Mouse (Mus musculus): ENCODE measurements around the gene Palld. TPM values are rescaled to one million over a fixed set of nuclear protein-coding genes. Genes with fewer than 3 reads are reported as not detected.

The Palld gene
- polyA plus RNA-seq, 1 experiment from 2014 or later: 64.6 TPM

GRCm38 (mm10) chr8:61760190-61760578 lies 142.3 kb downstream of the Palld start:
- peak; percentile 67 for ATAC-seq (ENCODE audit: low FRiP score)
- Histone ChIP-seq H3K27me3 (no peaks in the 10 kb centered on the region), H3K4me1 (peaks cover 24% of the 10 kb centered on the region), H3K36me3 (peaks cover 3% of the 10 kb centered on the region; the same call in 1 of the 2 replicates), H3K9me3 (replicated peaks) (no peaks in the 10 kb centered on the region), H3K27ac (peak overlapping the region; percentile 82), H3K9ac (peak overlapping the region; percentile 76), H3K4me2 (replicated peaks) (peak overlapping the region; percentile 79), H3K4me3 (peak overlapping the region; percentile 69)
- 11% methylated on average over 8 of the region's 8 CpGs for WGBS

- 1% methylated on average over 43 of the region's 44 CpGs for WGBS
- ATAC-seq (ENCODE audit: low FRiP score): peak; percentile 91
- Histone ChIP-seq H3K9ac (peak overlapping the region; percentile 76), H3K27me3 (no peaks in the 10 kb centered on the region), H3K36me3 (peaks cover 3% of the 10 kb centered on the region; the same call in 1 of the 2 replicates), H3K9me3 (replicated peaks) (no peaks in the 10 kb centered on the region), H3K27ac (peak overlapping the region; percentile 82), H3K4me3 (peak overlapping the region; percentile 69), H3K4me1 (peaks cover 24% of the 10 kb centered on the region), H3K4me2 (replicated peaks) (peak overlapping the region; percentile 79)
Measured at GRCm38 (mm10) chr8:61759327-61760189, 142.9 kb downstream of the Palld start.

- no peaks in the 10 kb centered on the region for H3K9me3 ChIP-seq (replicated peaks)
- WGBS: 13% methylated on average over 8 of the region's 8 CpGs
- no peaks in the 10 kb centered on the region for H3K27me3 ChIP-seq
- peak overlapping the region; percentile 76 for H3K9ac ChIP-seq
- peaks cover 3% of the 10 kb centered on the region; the same call in 1 of the 2 replicates for H3K36me3 ChIP-seq
- H3K4me2 ChIP-seq (replicated peaks): peak overlapping the region; percentile 79
- H3K4me3 ChIP-seq: peak overlapping the region; percentile 69
- ATAC-seq (ENCODE audit: low FRiP score): peak; percentile 44; the same call in 1 of the 2 replicates
- H3K27ac ChIP-seq: peak overlapping the region; percentile 82
- H3K4me1 ChIP-seq: peaks cover 24% of the 10 kb centered on the region
Measured at GRCm38 (mm10) chr8:61758686-61759326, 143.7 kb downstream of the Palld start.

- peak overlapping the region; percentile 79 for H3K4me2 ChIP-seq (replicated peaks)
- no peaks in the 10 kb centered on the region for H3K27me3 ChIP-seq
- H3K36me3 ChIP-seq: peaks cover 3% of the 10 kb centered on the region
- peak overlapping the region; percentile 44; the same call in 1 of the 2 replicates for H3K27ac ChIP-seq
- ATAC-seq (ENCODE audit: low FRiP score): no peak; the same call in 1 of the 2 replicates
- no peak overlapping the region for H3K9ac ChIP-seq
- no peaks in the 10 kb centered on the region for H3K9me3 ChIP-seq (replicated peaks)
- H3K4me3 ChIP-seq: peak overlapping the region; percentile 12; the same call in 1 of the 2 replicates
- peaks cover 24% of the 10 kb centered on the region for H3K4me1 ChIP-seq
- 43% methylated on average over 18 of the region's 18 CpGs for WGBS
Measured at GRCm38 (mm10) chr8:61756971-61757965, 145.2 kb downstream of the Palld start.

GRCm38 (mm10) chr8:61755186-61755585 lies 147.3 kb downstream of the Palld start:
- Histone ChIP-seq H3K9me3 (replicated peaks) (no peaks in the 10 kb centered on the region), H3K36me3 (peaks cover 3% of the 10 kb centered on the region), H3K4me1 (peaks cover 20% of the 10 kb centered on the region), H3K4me3 (no peak overlapping the region), H3K9ac (no peak overlapping the region), H3K27ac (no peak overlapping the region), H3K4me2 (replicated peaks) (no peak overlapping the region), H3K27me3 (no peaks in the 10 kb centered on the region)
- ATAC-seq (ENCODE audit: low FRiP score): no peak
- WGBS: 85% methylated on average over 2 of the region's 2 CpGs

- Histone ChIP-seq H3K4me3 (no peak overlapping the region), H3K9ac (no peak overlapping the region)
- no peak for ATAC-seq (ENCODE audit: low FRiP score)
Measured at GRCm38 (mm10) chr8:61747070-61747469, 155.4 kb downstream of the Palld start.

GRCm38 (mm10) chr8:61745181-61745980 lies 157.1 kb downstream of the Palld start:
- Histone ChIP-seq H3K4me3 (no peak overlapping the region), H3K4me2 (replicated peaks) (no peak overlapping the region), H3K27me3 (no peaks in the 10 kb centered on the region), H3K4me1 (0 out of 2 replicates have a peak, but pooled peaks cover 7% of the 10 kb centered on the region), H3K9ac (no peak overlapping the region), H3K36me3 (0 out of 2 replicates have a peak, but pooled peaks cover 2% of the 10 kb centered on the region), H3K9me3 (replicated peaks) (no peaks in the 10 kb centered on the region), H3K27ac (no peak overlapping the region)
- WGBS: 55% methylated on average over 10 of the region's 10 CpGs
- ATAC-seq (ENCODE audit: low FRiP score): no peak

More at GRCm38 (mm10) chr8:61747070-61747469, 155.4 kb downstream of the Palld start:
- H3K27ac ChIP-seq: no peak overlapping the region
- H3K4me2 ChIP-seq (replicated peaks): no peak overlapping the region
- 93% methylated on average over 5 of the region's 5 CpGs for WGBS
- H3K4me1 ChIP-seq: 0 out of 2 replicates have a peak, but pooled peaks cover 7% of the 10 kb centered on the region
- peaks cover 2% of the 10 kb centered on the region; the same call in 1 of the 2 replicates for H3K36me3 ChIP-seq
- H3K27me3 ChIP-seq: no peaks in the 10 kb centered on the region
- no peaks in the 10 kb centered on the region for H3K9me3 ChIP-seq (replicated peaks)

- Histone ChIP-seq H3K9ac (no peak overlapping the region), H3K36me3 (0 out of 2 replicates have a peak, but pooled peaks cover 2% of the 10 kb centered on the region), H3K27ac (no peak overlapping the region), H3K27me3 (no peaks in the 10 kb centered on the region), H3K9me3 (replicated peaks) (no peaks in the 10 kb centered on the region), H3K4me1 (0 out of 2 replicates have a peak, but pooled peaks cover 7% of the 10 kb centered on the region), H3K4me2 (replicated peaks) (no peak overlapping the region), H3K4me3 (no peak overlapping the region)
- WGBS: 85% methylated on average over 6 of the region's 6 CpGs
- ATAC-seq (ENCODE audit: low FRiP score): no peak
Measured at GRCm38 (mm10) chr8:61743764-61744562, 158.5 kb downstream of the Palld start.

- H3K27me3 ChIP-seq: no peaks in the 10 kb centered on the region
- no peaks in the 10 kb centered on the region for H3K9me3 ChIP-seq (replicated peaks)
- H3K4me1 ChIP-seq: no peaks in the 10 kb centered on the region
- no peak overlapping the region for H3K4me3 ChIP-seq
- no peak overlapping the region for H3K4me2 ChIP-seq (replicated peaks)
- no peak overlapping the region for H3K9ac ChIP-seq
- H3K27ac ChIP-seq: no peak overlapping the region
- WGBS: 95% methylated on average over 4 of the region's 4 CpGs
- ATAC-seq (ENCODE audit: low FRiP score): no peak
- 0 out of 2 replicates have a peak, but pooled peaks cover 3% of the 10 kb centered on the region for H3K36me3 ChIP-seq
Measured at GRCm38 (mm10) chr8:61737465-61737864, 165.0 kb downstream of the Palld start.

- 86% methylated on average over 8 of the region's 8 CpGs for WGBS
- Histone ChIP-seq H3K4me3 (no peak overlapping the region), H3K9ac (no peak overlapping the region), H3K36me3 (0 out of 2 replicates have a peak, but pooled peaks cover 3% of the 10 kb centered on the region), H3K4me1 (no peaks in the 10 kb centered on the region), H3K27me3 (no peaks in the 10 kb centered on the region), H3K9me3 (replicated peaks) (no peaks in the 10 kb centered on the region), H3K4me2 (replicated peaks) (no peak overlapping the region), H3K27ac (no peak overlapping the region)
- no peak for ATAC-seq (ENCODE audit: low FRiP score)
Measured at GRCm38 (mm10) chr8:61736739-61737243, 165.7 kb downstream of the Palld start.
